Mouse (Mus musculus) cerebellum, adult 2 months (tissue): ENCODE results near the gene Hectd4.

Source experiments
- CTCF ChIP-seq: fragments of 200-500 bp; IDR thresholded peaks from 2 replicates; pipeline ENCODE4 v1.5.1; 2011; ENCODE audit warnings: low read depth, mild to moderate bottlenecking, control low read depth, low read length, moderate library complexity, borderline replicate concordance; ENCODE audit not compliant: insufficient read depth
- POLR2A ChIP-seq: fragments of 200-500 bp; IDR thresholded peaks from 2 replicates; pipeline ENCODE4 v1.6.1; 2011; ENCODE audit warnings: low read length, control low read depth, borderline replicate concordance; ENCODE audit not compliant: insufficient read depth

DNA sequence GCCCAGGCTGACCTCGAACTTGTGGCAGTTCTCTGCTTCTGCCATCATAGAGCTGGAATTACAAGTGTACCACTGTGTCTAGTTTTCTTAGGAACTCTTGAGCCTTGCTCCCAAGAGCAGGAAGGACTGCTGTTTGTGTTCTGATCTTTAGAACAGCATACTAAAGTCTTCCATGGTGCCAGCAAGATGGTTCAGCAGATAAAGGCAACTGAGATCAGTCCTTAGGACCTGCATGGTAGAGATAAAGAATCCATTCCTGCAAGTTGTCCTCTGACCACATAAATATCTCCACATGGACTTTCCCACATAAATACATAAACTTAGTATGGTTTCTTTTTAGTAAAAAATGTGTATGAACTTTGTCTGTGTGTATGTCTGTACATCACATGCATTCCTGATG, 22.7 kb downstream of the Hectd4 start:
- TF ChIP-seq CTCF (no peak), POLR2A (no peak)
